Mouse (Mus musculus) heart, embryonic 15.5 days (tissue): ENCODE results near the gene Rgl1. TPM values are rescaled to one million over a fixed set of nuclear protein-coding genes. Genes with fewer than 3 reads are reported as not detected.
A peak's percentile ranks its signal among the peaks of the same experiment; 100 is the strongest.

Source experiments
- ATAC-seq: fragments of 200-750 bp; cut with Nextera tagmentation; replicated peaks from 2 replicates; pipeline ENCODE4 v1.8.0; 2017; ENCODE audit warnings: low read depth, moderate TSS enrichment; ENCODE audit not compliant: insufficient number of reproducible peaks, insufficient read depth, low FRiP score
- H3K27ac ChIP-seq: fragments of 300-500 bp; sonication (generic); 2 replicates; pipeline ENCODE4 v1.5.1; 2015; ENCODE audit warnings: mild to moderate bottlenecking, inconsistent platforms
- H3K27me3 ChIP-seq: fragments of 300-500 bp; sonication (generic); 2 replicates; pipeline ENCODE4 v1.6.1; 2015; ENCODE audit warnings: inconsistent platforms
- H3K36me3 ChIP-seq: fragments of 300-500 bp; sonication (generic); 2 replicates; pipeline ENCODE4 v1.6.1; 2015; ENCODE audit warnings: mild to moderate bottlenecking, inconsistent platforms
- H3K4me1 ChIP-seq: fragments of 300-500 bp; sonication (generic); replicated peaks from 2 replicates; pipeline ENCODE4 v1.6.1; 2015; ENCODE audit warnings: inconsistent platforms
- H3K4me2 ChIP-seq: fragments of 300-500 bp; sonication (generic); 2 replicates; pipeline ENCODE4 v1.6.1; 2015; ENCODE audit warnings: inconsistent platforms, mild to moderate bottlenecking, moderate library complexity
- H3K4me3 ChIP-seq: fragments of 300-500 bp; sonication (generic); 2 replicates; pipeline ENCODE4 v1.5.1; 2015; ENCODE audit warnings: mild to moderate bottlenecking, inconsistent platforms
- H3K9ac ChIP-seq: fragments of 300-500 bp; sonication (generic); 2 replicates; pipeline ENCODE4 v1.6.1; 2015; ENCODE audit warnings: mild to moderate bottlenecking, inconsistent platforms
- H3K9me3 ChIP-seq: fragments of 300-500 bp; sonication (generic); replicated peaks from 2 replicates; pipeline ENCODE4 v1.6.1; 2016; ENCODE audit warnings: inconsistent platforms
- WGBS: fragments of 180-500 bp; shearing (Covaris S2); methylation state at CpG from one replicate; pipeline ENCODE4 v1.1.7; 2015; ENCODE audit warnings: mixed read lengths; 5-methylcytosine and 5-hydroxymethylcytosine counted together
- polyA plus RNA-seq: library from polyadenylated mRNA; unstranded; fragments of >200 nt; fragmentation: Nextera tagmentation; extraction: Ambion mirVana; gene quantifications from 2 replicates; pipeline ENCODE4 v1.2.1, GENCODE M21; 2015

The Rgl1 gene
- polyA plus RNA-seq, 1 experiment from 2014 or later = 64.6 TPM

DNA sequence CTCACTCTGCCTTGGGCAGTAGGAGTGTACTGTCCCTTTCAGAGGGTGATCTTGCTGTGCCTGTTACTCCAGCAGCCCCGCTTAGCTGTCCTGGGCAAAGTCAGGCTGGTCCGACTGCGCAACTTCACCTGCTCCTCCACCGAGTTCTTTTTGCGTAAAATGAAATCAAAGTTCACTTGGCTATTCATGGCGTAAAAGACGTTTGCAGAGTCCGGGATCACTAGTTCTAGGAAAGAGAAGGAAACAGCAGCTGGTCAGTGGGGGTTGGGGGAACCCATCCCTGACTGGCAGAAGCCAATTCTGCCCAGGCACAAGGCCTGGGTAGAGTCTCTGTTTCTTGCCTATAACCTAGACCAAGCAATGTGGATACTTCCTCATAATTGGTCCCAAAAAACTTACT lies 247.2 kb downstream of the Rgl1 start:
- H3K27me3 ChIP-seq = no peaks in the 10 kb centered on the region
- no peak overlapping the region for H3K27ac ChIP-seq
- no peak overlapping the region for H3K4me2 ChIP-seq
- ATAC-seq = no peak
- H3K4me3 ChIP-seq = no peak overlapping the region
- peaks cover 21% of the 10 kb centered on the region for H3K4me1 ChIP-seq
- peaks cover 74% of the 10 kb centered on the region for H3K36me3 ChIP-seq
- 94% methylated on average over 8 of the region's 8 CpGs for WGBS
- H3K9me3 ChIP-seq = no peaks in the 10 kb centered on the region
- no peak overlapping the region for H3K9ac ChIP-seq

DNA sequence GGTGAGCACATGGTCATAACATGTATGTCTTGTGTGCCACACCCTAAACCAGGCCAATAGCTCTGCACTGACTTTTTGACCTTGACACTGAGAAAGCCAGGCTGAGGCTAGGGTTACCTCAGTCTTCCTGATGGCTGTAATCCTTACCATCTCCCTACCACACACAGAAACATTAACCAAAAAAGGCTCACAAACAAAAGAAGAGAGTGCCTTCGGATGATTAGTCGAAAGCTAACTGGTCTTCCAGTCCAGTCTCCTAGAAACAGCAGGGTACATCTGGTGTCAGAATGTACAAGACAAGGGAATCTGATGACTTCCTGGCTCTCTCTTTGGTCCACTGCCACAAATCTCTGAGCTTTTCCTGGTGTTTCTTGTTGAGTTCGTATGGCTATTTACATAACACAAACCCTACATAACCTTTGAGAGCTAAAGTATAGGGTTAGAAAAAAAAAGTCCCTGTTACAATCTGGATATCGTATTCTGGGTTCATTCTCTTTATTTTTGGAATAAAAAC lies 249.0 kb downstream of the Rgl1 start:
- Histone ChIP-seq H3K4me1 (peaks cover 13% of the 10 kb centered on the region), H3K4me3 (no peak overlapping the region), H3K27ac (no peak overlapping the region), H3K9ac (no peak overlapping the region), H3K36me3 (peaks cover 58% of the 10 kb centered on the region), H3K4me2 (no peak overlapping the region), H3K27me3 (no peaks in the 10 kb centered on the region), H3K9me3 (no peaks in the 10 kb centered on the region)
- no peak for ATAC-seq
- whole genome bisulfite sequencing = 80% methylated on average over 4 of the region's 4 CpGs

DNA sequence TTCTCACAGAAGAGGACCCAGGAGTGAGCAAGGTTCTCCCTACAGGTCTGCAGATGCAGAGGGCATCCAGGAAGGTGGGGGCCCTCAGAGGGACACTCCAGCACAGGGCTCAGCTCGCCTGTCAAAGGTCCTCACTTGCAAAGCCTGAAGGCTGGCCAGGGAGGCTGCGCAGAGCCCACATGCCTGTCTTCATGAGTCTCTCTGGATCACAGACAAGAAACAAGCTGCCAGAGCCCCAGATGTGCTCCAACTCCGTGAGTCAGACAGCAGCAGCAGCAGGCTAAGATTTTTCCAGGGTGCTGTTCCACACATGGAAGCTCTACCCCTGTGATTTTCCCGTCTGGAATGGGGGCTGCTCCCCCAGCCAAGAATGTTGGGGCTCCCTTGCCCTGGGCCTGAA lies 251.9 kb downstream of the Rgl1 start:
- H3K9ac ChIP-seq = no peak overlapping the region
- no peaks in the 10 kb centered on the region for H3K9me3 ChIP-seq
- H3K4me1 ChIP-seq = peaks cover 10% of the 10 kb centered on the region
- peak overlapping the region; percentile 70 for H3K27ac ChIP-seq
- peak overlapping the region; percentile 38 for H3K4me2 ChIP-seq
- peaks cover 29% of the 10 kb centered on the region for H3K36me3 ChIP-seq
- ATAC-seq = peak; percentile 50; the same call in 1 of the 2 replicates
- no peaks in the 10 kb centered on the region for H3K27me3 ChIP-seq
- no peak overlapping the region for H3K4me3 ChIP-seq
- 33% methylated on average over 4 of the region's 4 CpGs for WGBS

DNA sequence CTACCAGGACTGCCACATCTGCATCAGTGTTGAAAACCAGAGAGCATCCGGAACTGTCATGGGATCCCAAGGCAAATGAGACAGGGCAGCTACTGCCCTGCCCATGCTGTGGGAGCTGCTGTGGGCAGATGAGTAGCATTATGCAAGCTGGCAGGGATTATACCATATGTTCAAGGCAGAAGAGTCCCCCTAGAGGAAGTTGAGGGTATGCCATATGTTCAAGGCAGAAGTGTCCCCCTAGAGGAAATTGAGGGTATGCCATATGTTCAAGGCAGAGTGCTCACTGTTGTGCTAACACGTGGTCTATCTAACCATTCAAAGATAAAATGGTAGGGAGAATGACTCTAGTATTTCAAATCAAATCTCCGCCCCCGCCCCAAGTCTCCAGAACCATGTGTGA lies 254.9 kb downstream of the Rgl1 start:
- no peak overlapping the region for H3K27ac ChIP-seq

DNA sequence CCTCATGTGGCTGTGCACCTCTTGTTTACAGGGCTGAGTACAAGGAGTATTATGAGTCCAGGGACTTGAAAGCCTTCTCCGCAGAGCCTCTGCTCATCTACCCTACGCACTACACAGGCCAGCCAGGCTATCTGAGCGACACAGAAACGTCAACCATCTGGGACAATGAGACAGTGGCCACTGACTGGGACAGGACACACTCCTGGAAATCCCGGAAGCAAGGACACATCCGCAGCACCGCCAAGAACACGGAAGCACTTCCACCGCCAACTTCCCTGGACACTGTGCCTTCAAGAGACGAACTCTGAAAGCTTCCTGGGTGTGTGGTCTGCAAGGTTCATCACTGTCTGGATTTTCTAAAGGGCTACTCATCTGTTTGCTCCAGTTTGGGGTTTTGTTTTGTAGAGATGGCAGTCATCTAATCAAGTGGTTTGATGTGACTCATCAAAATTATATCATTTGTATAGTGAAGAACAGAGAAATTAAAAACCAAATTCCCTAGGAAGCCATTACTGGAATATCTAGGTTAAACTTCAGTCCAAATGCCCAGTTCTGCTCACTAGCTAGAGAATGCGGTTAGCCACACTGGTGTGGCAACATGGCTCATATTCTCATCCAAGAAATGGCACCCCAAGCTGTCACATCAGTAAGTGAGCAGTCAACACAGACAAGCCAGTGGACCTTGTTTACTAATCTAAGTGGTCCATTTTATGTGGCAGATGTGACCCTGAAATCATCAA lies 257.5 kb downstream of the Rgl1 start:
- H3K36me3 ChIP-seq = no peaks in the 10 kb centered on the region
- no peak overlapping the region for H3K9ac ChIP-seq
- no peak overlapping the region for H3K4me2 ChIP-seq
- 91% methylated on average over 11 of the region's 11 CpGs for WGBS
- no peaks in the 10 kb centered on the region for H3K27me3 ChIP-seq
- no peak overlapping the region for H3K27ac ChIP-seq
- no peak for ATAC-seq
- no peak overlapping the region for H3K4me3 ChIP-seq
- no peaks in the 10 kb centered on the region for H3K9me3 ChIP-seq
- no peaks in the 10 kb centered on the region for H3K4me1 ChIP-seq

More for the DNA sequence above, 254.9 kb downstream of the Rgl1 start:
- no peaks in the 10 kb centered on the region for H3K9me3 ChIP-seq
- 0 out of 2 replicates have a peak, but pooled peaks cover 4% of the 10 kb centered on the region for H3K36me3 ChIP-seq
- H3K27me3 ChIP-seq = no peaks in the 10 kb centered on the region
- no peak for ATAC-seq
- H3K4me2 ChIP-seq = no peak overlapping the region
- H3K4me3 ChIP-seq = no peak overlapping the region
- WGBS = 65% methylated on average over 4 of the region's 4 CpGs
- peaks cover 10% of the 10 kb centered on the region for H3K4me1 ChIP-seq
- H3K9ac ChIP-seq = no peak overlapping the region

DNA sequence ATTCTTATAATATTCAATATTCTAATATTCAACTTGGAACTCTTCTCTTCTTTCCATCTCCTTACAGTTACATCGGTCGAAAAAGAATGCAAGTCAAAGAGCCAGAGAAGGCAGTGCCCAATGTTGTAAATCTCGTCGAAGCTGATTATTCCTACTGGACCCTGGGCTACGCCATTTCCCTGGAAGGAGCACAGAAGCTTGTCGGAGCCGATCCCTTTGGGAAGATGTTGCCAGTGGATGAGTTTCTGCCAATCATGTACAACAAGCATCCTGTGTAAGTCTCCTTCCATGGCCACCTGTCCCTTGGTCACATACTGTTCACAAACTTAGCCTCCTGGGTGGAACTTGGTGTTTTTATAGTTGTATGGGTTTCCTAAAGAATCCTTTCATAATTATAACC lies 259.4 kb downstream of the Rgl1 start:
- H3K9ac ChIP-seq = no peak overlapping the region
- ATAC-seq = no peak
- 91% methylated on average over 7 of the region's 7 CpGs for WGBS
- no peak overlapping the region for H3K27ac ChIP-seq
- no peaks in the 10 kb centered on the region for H3K4me1 ChIP-seq
- no peak overlapping the region for H3K4me2 ChIP-seq
- H3K36me3 ChIP-seq = no peaks in the 10 kb centered on the region
- H3K9me3 ChIP-seq = no peaks in the 10 kb centered on the region
- no peaks in the 10 kb centered on the region for H3K27me3 ChIP-seq
- H3K4me3 ChIP-seq = no peak overlapping the region

DNA sequence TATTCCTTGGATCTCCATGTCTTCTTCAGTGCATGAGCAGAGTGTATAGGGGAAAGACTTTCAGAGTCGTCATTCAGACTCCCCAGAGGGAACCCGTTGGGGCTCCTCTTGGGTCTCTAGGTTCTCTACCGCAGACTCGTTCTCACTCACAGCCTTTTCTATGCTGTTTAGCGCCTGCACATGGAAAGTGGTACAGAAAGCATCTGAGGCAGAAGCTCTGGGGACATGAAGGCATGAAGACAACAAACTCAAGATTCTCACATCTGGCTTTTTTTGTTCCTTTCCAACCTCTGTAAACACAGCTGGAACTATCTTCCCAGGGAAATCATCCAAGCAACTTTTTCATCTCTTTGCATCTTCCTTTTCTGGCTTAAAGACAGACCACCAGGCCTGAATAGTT lies 260.0 kb downstream of the Rgl1 start:
- Histone ChIP-seq H3K27me3 (no peaks in the 10 kb centered on the region), H3K4me1 (no peaks in the 10 kb centered on the region), H3K4me3 (no peak overlapping the region), H3K9me3 (no peaks in the 10 kb centered on the region), H3K36me3 (no peaks in the 10 kb centered on the region), H3K9ac (no peak overlapping the region), H3K4me2 (no peak overlapping the region), H3K27ac (no peak overlapping the region)
- 89% methylated on average over 5 of the region's 5 CpGs for WGBS
- ATAC-seq = no peak

DNA sequence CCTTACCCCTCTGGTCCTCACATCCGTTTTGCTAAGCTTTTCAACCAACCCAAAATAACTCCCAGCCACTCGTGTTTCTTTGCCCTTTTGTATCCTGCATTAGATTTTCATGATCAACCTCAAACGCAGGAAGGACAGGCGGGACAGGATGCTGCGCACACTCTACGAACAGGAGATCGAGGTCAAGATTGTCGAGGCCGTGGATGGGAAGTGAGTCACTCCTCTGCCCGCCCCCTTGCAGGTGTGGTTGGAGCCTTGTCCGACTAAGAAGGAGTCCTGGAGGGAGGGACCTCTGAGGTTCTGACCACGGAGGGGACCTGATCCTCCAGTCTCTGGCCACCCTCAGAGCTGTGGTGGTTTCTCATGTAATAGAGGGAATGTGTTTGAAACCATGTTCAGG lies 266.3 kb downstream of the Rgl1 start:
- Histone ChIP-seq H3K4me2 (no peak overlapping the region), H3K36me3 (no peaks in the 10 kb centered on the region), H3K27ac (no peak overlapping the region), H3K9me3 (no peaks in the 10 kb centered on the region), H3K4me3 (no peak overlapping the region), H3K4me1 (peaks cover 10% of the 10 kb centered on the region), H3K9ac (no peak overlapping the region), H3K27me3 (no peaks in the 10 kb centered on the region)
- WGBS = 69% methylated on average over 12 of the region's 12 CpGs
- ATAC-seq = no peak

DNA sequence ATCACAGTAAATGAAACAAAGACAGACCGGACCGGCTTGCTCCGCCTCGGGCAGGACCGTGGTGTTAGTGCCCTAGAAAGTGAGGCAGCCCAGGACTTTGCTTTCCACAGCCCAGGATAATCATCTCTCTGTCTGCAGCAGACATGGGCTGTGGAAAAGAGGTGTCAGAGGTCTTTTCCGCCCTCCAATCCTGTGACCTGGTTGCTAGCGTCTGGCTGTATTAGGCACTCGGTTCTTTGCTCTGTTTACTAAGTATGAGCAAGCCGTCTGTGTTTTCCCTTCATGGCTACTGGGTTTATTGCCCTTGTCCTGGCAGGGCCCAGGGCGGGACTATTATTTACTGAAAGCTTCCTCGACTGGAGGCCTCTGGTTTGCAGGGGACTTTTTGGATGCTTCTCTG lies 268.6 kb downstream of the Rgl1 start:
- H3K27ac ChIP-seq = peak overlapping the region; percentile 53
- H3K4me2 ChIP-seq = peak overlapping the region; percentile 41
- no peak overlapping the region for H3K4me3 ChIP-seq
- no peaks in the 10 kb centered on the region for H3K9me3 ChIP-seq
- 0 out of 2 replicates have a peak overlapping the region, but pooled peaks have one; percentile 23 for H3K9ac ChIP-seq
- H3K4me1 ChIP-seq = peaks cover 10% of the 10 kb centered on the region
- 40% methylated on average over 11 of the region's 11 CpGs for WGBS
- H3K27me3 ChIP-seq = no peaks in the 10 kb centered on the region
- ATAC-seq = peak; percentile 43; the same call in 1 of the 2 replicates
- H3K36me3 ChIP-seq = no peaks in the 10 kb centered on the region

DNA sequence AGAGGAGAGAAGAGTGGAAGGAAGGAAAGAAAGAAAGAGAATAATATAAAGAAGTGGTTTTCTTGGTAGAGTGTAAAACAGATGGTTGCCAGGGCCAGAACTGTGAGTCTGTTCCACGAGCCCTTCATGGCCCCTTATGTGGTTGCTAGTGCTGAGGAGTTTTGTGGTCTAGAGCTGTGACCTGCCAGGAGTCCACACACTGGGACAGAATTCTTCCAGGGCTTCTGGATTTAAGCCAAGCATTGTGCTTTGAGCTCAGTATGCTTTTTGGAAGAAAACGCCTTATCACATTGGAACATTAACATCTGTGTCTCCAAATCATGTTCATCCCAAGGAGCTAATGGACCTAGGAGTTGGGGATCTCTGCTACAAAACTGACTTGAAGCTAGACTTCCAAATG lies 269.3 kb downstream of the Rgl1 start:
- Histone ChIP-seq H3K4me2 (no peak overlapping the region), H3K9me3 (no peaks in the 10 kb centered on the region), H3K27me3 (no peaks in the 10 kb centered on the region), H3K36me3 (no peaks in the 10 kb centered on the region), H3K4me3 (no peak overlapping the region), H3K9ac (no peak overlapping the region), H3K4me1 (peaks cover 10% of the 10 kb centered on the region), H3K27ac (no peak overlapping the region)
- ATAC-seq = no peak
- 46% methylated on average over 2 of the region's 2 CpGs for WGBS

DNA sequence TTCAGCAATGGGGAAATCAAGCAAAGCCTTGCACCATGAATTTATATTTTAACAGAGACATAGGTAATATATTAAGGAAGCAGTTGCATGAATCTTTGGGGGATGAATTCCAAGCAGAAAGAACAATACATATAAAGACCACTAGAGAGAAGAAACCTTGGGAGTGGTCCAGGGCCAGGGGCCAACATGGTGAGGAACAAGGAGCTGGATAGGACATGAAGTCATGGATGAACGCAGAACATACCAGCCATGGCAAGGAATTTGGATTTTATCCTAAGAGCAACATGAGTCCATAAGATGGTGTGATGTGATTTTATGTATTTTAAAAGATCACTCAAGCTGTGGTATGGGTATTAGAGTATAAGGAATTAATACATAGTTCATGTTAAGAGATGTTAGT lies 273.9 kb downstream of the Rgl1 start:
- H3K4me2 ChIP-seq = no peak overlapping the region
- H3K27me3 ChIP-seq = no peaks in the 10 kb centered on the region
- no peaks in the 10 kb centered on the region for H3K9me3 ChIP-seq
- H3K4me3 ChIP-seq = no peak overlapping the region
- no peaks in the 10 kb centered on the region for H3K36me3 ChIP-seq
- H3K27ac ChIP-seq = no peak overlapping the region
- ATAC-seq = no peak
- no peak overlapping the region for H3K9ac ChIP-seq
- H3K4me1 ChIP-seq = peaks cover 6% of the 10 kb centered on the region
- 82% methylated on average over 1 of the region's 1 CpGs for WGBS

DNA sequence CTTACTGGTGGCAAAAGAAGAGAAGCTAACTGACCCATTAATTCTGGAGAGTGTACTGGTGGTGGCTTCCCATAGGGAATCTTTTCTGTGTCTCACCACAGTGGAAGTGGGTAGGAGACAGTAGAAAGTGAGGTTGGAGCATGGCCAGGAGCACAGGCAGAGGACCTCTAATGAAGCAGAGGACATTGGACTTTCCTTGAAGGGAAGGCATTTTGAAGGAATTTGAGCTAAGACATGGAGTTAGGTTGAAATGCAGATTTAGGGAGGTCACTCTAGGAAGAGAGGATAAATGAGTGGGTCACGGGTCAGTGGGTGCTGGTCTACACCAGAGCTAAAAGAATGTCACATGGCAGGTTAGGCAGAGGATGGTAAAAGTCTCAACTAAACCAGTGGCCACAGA lies 275.3 kb downstream of the Rgl1 start:
- no peak overlapping the region for H3K4me3 ChIP-seq
- H3K9me3 ChIP-seq = no peaks in the 10 kb centered on the region
- H3K4me1 ChIP-seq = no peaks in the 10 kb centered on the region
- no peak overlapping the region for H3K4me2 ChIP-seq
- H3K36me3 ChIP-seq = no peaks in the 10 kb centered on the region
- ATAC-seq = no peak
- no peak overlapping the region for H3K27ac ChIP-seq
- WGBS = 80% methylated on average over 1 of the region's 1 CpGs
- H3K9ac ChIP-seq = no peak overlapping the region
- H3K27me3 ChIP-seq = no peaks in the 10 kb centered on the region
